Mouse (Mus musculus): ENCODE results near the gene Dennd2d. TPM values are rescaled to one million over a fixed set of nuclear protein-coding genes. Genes with fewer than 3 reads are reported as not detected.

Gene Dennd2d
- polyA plus RNA-seq, 1 experiment from 2014 or later: 1.8 TPM

- Histone ChIP-seq H3K9me3 (no peaks in the 10 kb centered on the region), H3K4me2 (no peak overlapping the region), H3K36me3 (no peaks in the 10 kb centered on the region), H3K9ac (replicated peaks) (no peak overlapping the region), H3K27me3 (peaks cover 27% of the 10 kb centered on the region), H3K4me3 (replicated peaks) (no peak overlapping the region), H3K4me1 (replicated peaks) (peaks cover 7% of the 10 kb centered on the region; the same call in 1 of the 2 replicates), H3K27ac (no peak overlapping the region)
- no peak; the same call in 1 of the 2 replicates for ATAC-seq (ENCODE audit: insufficient number of reproducible peaks, insufficient read depth, low FRiP score, low TSS enrichment, low read depth)
- 62% methylated on average over 7 of the region's 7 CpGs for WGBS
Observed at GRCm38 (mm10) chr3:106483297-106483696, 1.1 kb downstream of the Dennd2d start.

GRCm38 (mm10) chr3:106483796-106484405 is 1.7 kb downstream of the Dennd2d start:
- WGBS: 66% methylated on average over 4 of the region's 4 CpGs
- Histone ChIP-seq H3K27ac (no peak overlapping the region), H3K4me1 (replicated peaks) (peaks cover 7% of the 10 kb centered on the region; the same call in 1 of the 2 replicates), H3K27me3 (peaks cover 27% of the 10 kb centered on the region), H3K9ac (replicated peaks) (no peak overlapping the region), H3K36me3 (no peaks in the 10 kb centered on the region), H3K9me3 (no peaks in the 10 kb centered on the region), H3K4me2 (no peak overlapping the region), H3K4me3 (replicated peaks) (no peak overlapping the region)
- no peak for ATAC-seq (ENCODE audit: insufficient number of reproducible peaks, insufficient read depth, low FRiP score, low TSS enrichment, low read depth)

GRCm38 (mm10) chr3:106484861-106485260 is 2.7 kb downstream of the Dennd2d start:
- ATAC-seq (ENCODE audit: insufficient number of reproducible peaks, insufficient read depth, low FRiP score, low TSS enrichment, low read depth): no peak
- H3K27ac ChIP-seq: no peak overlapping the region
- no peak overlapping the region for H3K9ac ChIP-seq (replicated peaks)
- no peaks in the 10 kb centered on the region for H3K36me3 ChIP-seq
- 73% methylated on average over 3 of the region's 3 CpGs for WGBS
- peaks cover 27% of the 10 kb centered on the region for H3K27me3 ChIP-seq
- H3K4me2 ChIP-seq: no peak overlapping the region
- no peaks in the 10 kb centered on the region for H3K9me3 ChIP-seq
- H3K4me3 ChIP-seq (replicated peaks): no peak overlapping the region
- peaks cover 7% of the 10 kb centered on the region; the same call in 1 of the 2 replicates for H3K4me1 ChIP-seq (replicated peaks)

- Histone ChIP-seq H3K4me3 (replicated peaks) (no peak overlapping the region), H3K9me3 (no peaks in the 10 kb centered on the region), H3K9ac (replicated peaks) (no peak overlapping the region), H3K27me3 (peaks cover 27% of the 10 kb centered on the region), H3K4me2 (no peak overlapping the region), H3K27ac (no peak overlapping the region), H3K36me3 (no peaks in the 10 kb centered on the region), H3K4me1 (replicated peaks) (peaks cover 7% of the 10 kb centered on the region; the same call in 1 of the 2 replicates)
- no peak for ATAC-seq (ENCODE audit: insufficient number of reproducible peaks, insufficient read depth, low FRiP score, low TSS enrichment, low read depth)
- 79% methylated on average over 5 of the region's 5 CpGs for WGBS
Observed at GRCm38 (mm10) chr3:106485810-106486209, 3.6 kb downstream of the Dennd2d start.

GRCm38 (mm10) chr3:106487551-106487950 is 5.3 kb downstream of the Dennd2d start:
- Histone ChIP-seq H3K4me3 (replicated peaks) (no peak overlapping the region), H3K27me3 (peaks cover 13% of the 10 kb centered on the region), H3K27ac (no peak overlapping the region), H3K9ac (replicated peaks) (no peak overlapping the region), H3K4me1 (replicated peaks) (peaks cover 4% of the 10 kb centered on the region; the same call in 1 of the 2 replicates), H3K36me3 (no peaks in the 10 kb centered on the region), H3K4me2 (no peak overlapping the region), H3K9me3 (no peaks in the 10 kb centered on the region)
- 98% methylated on average over 2 of the region's 2 CpGs for WGBS
- no peak for ATAC-seq (ENCODE audit: insufficient number of reproducible peaks, insufficient read depth, low FRiP score, low TSS enrichment, low read depth)

- 84% methylated on average over 4 of the region's 4 CpGs for WGBS
- Histone ChIP-seq H3K4me3 (replicated peaks) (no peak overlapping the region), H3K27me3 (no peaks in the 10 kb centered on the region), H3K4me2 (no peak overlapping the region), H3K9me3 (no peaks in the 10 kb centered on the region), H3K36me3 (no peaks in the 10 kb centered on the region), H3K9ac (replicated peaks) (no peak overlapping the region), H3K27ac (no peak overlapping the region), H3K4me1 (replicated peaks) (no peaks in the 10 kb centered on the region)
- no peak for ATAC-seq (ENCODE audit: insufficient number of reproducible peaks, insufficient read depth, low FRiP score, low TSS enrichment, low read depth)
Observed at GRCm38 (mm10) chr3:106490239-106490638, 8.0 kb downstream of the Dennd2d start.

- Histone ChIP-seq H3K4me2 (no peak overlapping the region), H3K27me3 (no peaks in the 10 kb centered on the region), H3K27ac (no peak overlapping the region), H3K4me3 (replicated peaks) (no peak overlapping the region), H3K9ac (replicated peaks) (no peak overlapping the region), H3K36me3 (no peaks in the 10 kb centered on the region), H3K9me3 (no peaks in the 10 kb centered on the region), H3K4me1 (replicated peaks) (no peaks in the 10 kb centered on the region)
- ATAC-seq (ENCODE audit: insufficient number of reproducible peaks, insufficient read depth, low FRiP score, low TSS enrichment, low read depth): no peak
- WGBS: 93% methylated on average over 1 of the region's 1 CpGs
Observed at GRCm38 (mm10) chr3:106492723-106493122, 10.5 kb downstream of the Dennd2d start.

- no peak overlapping the region for H3K4me3 ChIP-seq (replicated peaks)
- H3K36me3 ChIP-seq: no peaks in the 10 kb centered on the region
- H3K9ac ChIP-seq (replicated peaks): no peak overlapping the region
- WGBS: 87% methylated on average over 8 of the region's 8 CpGs
- no peak overlapping the region for H3K27ac ChIP-seq
- H3K27me3 ChIP-seq: no peaks in the 10 kb centered on the region
- H3K9me3 ChIP-seq: no peaks in the 10 kb centered on the region
- ATAC-seq (ENCODE audit: insufficient number of reproducible peaks, insufficient read depth, low FRiP score, low TSS enrichment, low read depth): no peak
- H3K4me2 ChIP-seq: no peak overlapping the region
- no peaks in the 10 kb centered on the region for H3K4me1 ChIP-seq (replicated peaks)
Observed at GRCm38 (mm10) chr3:106493202-106493601, 11.0 kb downstream of the Dennd2d start.

- Histone ChIP-seq H3K4me1 (replicated peaks) (no peaks in the 10 kb centered on the region), H3K4me2 (no peak overlapping the region), H3K27ac (no peak overlapping the region), H3K27me3 (no peaks in the 10 kb centered on the region), H3K4me3 (replicated peaks) (no peak overlapping the region), H3K36me3 (no peaks in the 10 kb centered on the region; the same call in 1 of the 2 replicates), H3K9me3 (no peaks in the 10 kb centered on the region), H3K9ac (replicated peaks) (no peak overlapping the region)
- no peak for ATAC-seq (ENCODE audit: insufficient number of reproducible peaks, insufficient read depth, low FRiP score, low TSS enrichment, low read depth)
- 57% methylated on average over 3 of the region's 3 CpGs for WGBS
Observed at GRCm38 (mm10) chr3:106493882-106494281, 11.7 kb downstream of the Dennd2d start.

- no peak for ATAC-seq (ENCODE audit: insufficient number of reproducible peaks, insufficient read depth, low FRiP score, low TSS enrichment, low read depth)
- H3K4me1 ChIP-seq (replicated peaks): no peaks in the 10 kb centered on the region
- no peak overlapping the region for H3K4me2 ChIP-seq
- no peaks in the 10 kb centered on the region for H3K27me3 ChIP-seq
- no peaks in the 10 kb centered on the region for H3K9me3 ChIP-seq
- no peak overlapping the region for H3K9ac ChIP-seq (replicated peaks)
- H3K27ac ChIP-seq: no peak overlapping the region
- no peak overlapping the region for H3K4me3 ChIP-seq (replicated peaks)
- 80% methylated on average over 1 of the region's 1 CpGs for WGBS
- no peaks in the 10 kb centered on the region; the same call in 1 of the 2 replicates for H3K36me3 ChIP-seq
Observed at GRCm38 (mm10) chr3:106494417-106494950, 12.3 kb downstream of the Dennd2d start.

- no peak overlapping the region for H3K4me2 ChIP-seq
- H3K9me3 ChIP-seq: no peaks in the 10 kb centered on the region
- H3K36me3 ChIP-seq: peaks cover 2% of the 10 kb centered on the region
- H3K27me3 ChIP-seq: no peaks in the 10 kb centered on the region
- ATAC-seq (ENCODE audit: insufficient number of reproducible peaks, insufficient read depth, low FRiP score, low TSS enrichment, low read depth): no peak
- no peak overlapping the region for H3K27ac ChIP-seq
- 91% methylated on average over 1 of the region's 1 CpGs for WGBS
- H3K4me3 ChIP-seq (replicated peaks): no peak overlapping the region
- H3K4me1 ChIP-seq (replicated peaks): no peaks in the 10 kb centered on the region
- H3K9ac ChIP-seq (replicated peaks): no peak overlapping the region
Observed at GRCm38 (mm10) chr3:106495346-106496044, 13.3 kb downstream of the Dennd2d start.

Measured in limb, embryonic 12.5 days (tissue).